Mouse (Mus musculus): ENCODE data around the gene Samd7. TPM values are rescaled to one million over a fixed set of nuclear protein-coding genes. Genes with fewer than 3 reads are reported as not detected.
A peak's percentile ranks its signal among the peaks of the same experiment; 100 is the strongest.

Samd7 gene
- total RNA-seq, 2 experiments from 2014 or later = not detected

GRCm38 (mm10) chr3:30754696-30755095 lies 8.6 kb downstream of the Samd7 start:
- ATAC-seq (ENCODE audit: poor library complexity, severe bottlenecking) = no peak

GRCm38 (mm10) chr3:30764877-30765276 lies 18.8 kb downstream of the Samd7 start:
- no peak for ATAC-seq (ENCODE audit: poor library complexity, severe bottlenecking)

GRCm38 (mm10) chr3:30765311-30766027 lies 19.4 kb downstream of the Samd7 start:
- ATAC-seq (ENCODE audit: poor library complexity, severe bottlenecking) = peak; percentile 89

GRCm38 (mm10) chr3:30766177-30766576 lies 20.1 kb downstream of the Samd7 start:
- no peak for ATAC-seq (ENCODE audit: poor library complexity, severe bottlenecking)

GRCm38 (mm10) chr3:30767271-30767670 lies 21.2 kb downstream of the Samd7 start:
- ATAC-seq (ENCODE audit: poor library complexity, severe bottlenecking) = no peak

GRCm38 (mm10) chr3:30769755-30770515 lies 23.8 kb downstream of the Samd7 start:
- ATAC-seq (ENCODE audit: poor library complexity, severe bottlenecking) = no peak

- no peak for ATAC-seq (ENCODE audit: poor library complexity, severe bottlenecking)
These were observed 25.5 kb downstream of the Samd7 start for GRCm38 (mm10) chr3:30771560-30771959.

- no peak for ATAC-seq (ENCODE audit: poor library complexity, severe bottlenecking)
These were observed 26.5 kb downstream of the Samd7 start for GRCm38 (mm10) chr3:30772631-30773030.

GRCm38 (mm10) chr3:30774677-30775076 lies 28.6 kb downstream of the Samd7 start:
- ATAC-seq (ENCODE audit: poor library complexity, severe bottlenecking) = no peak

- no peak for ATAC-seq (ENCODE audit: poor library complexity, severe bottlenecking)
These were observed 31.9 kb downstream of the Samd7 start for GRCm38 (mm10) chr3:30777984-30778383.

- ATAC-seq (ENCODE audit: poor library complexity, severe bottlenecking) = no peak
These were observed 42.4 kb downstream of the Samd7 start for GRCm38 (mm10) chr3:30788531-30788930.

GRCm38 (mm10) chr3:30792737-30793402 lies 46.8 kb downstream of the Samd7 start, which contains the start of gene Sec62:
Sec62 (plus strand) TSS chr3:30792875.
- ATAC-seq (ENCODE audit: poor library complexity, severe bottlenecking) = peak; percentile 96

- peak; percentile 41 for ATAC-seq (ENCODE audit: poor library complexity, severe bottlenecking)
These were observed 47.5 kb downstream of the Samd7 start for GRCm38 (mm10) chr3:30793403-30794221.

GRCm38 (mm10) chr3:30802171-30802570 lies 56.1 kb downstream of the Samd7 start:
- ATAC-seq (ENCODE audit: poor library complexity, severe bottlenecking) = no peak

GRCm38 (mm10) chr3:30812881-30813280 lies 66.8 kb downstream of the Samd7 start:
- no peak for ATAC-seq (ENCODE audit: poor library complexity, severe bottlenecking)

Other genes starting within 250 kb of the Samd7 start
- gene Mecom, start 198.3 kb upstream of the Samd7 start, total RNA-seq (2015) = 0.07 TPM in 1 of 2 replicates, not detected in the other
- not detected in 2 replicates for gene Mecom, start 198.3 kb upstream of the Samd7 start, total RNA-seq (2017)
- gene Actrt3, start 146.4 kb upstream of the Samd7 start, total RNA-seq (2015) = 0.21 TPM in 1 of 2 replicates, not detected in the other
- gene Actrt3, start 146.4 kb upstream of the Samd7 start, total RNA-seq (2017) = not detected in 2 replicates
- gene Mynn, start 144.2 kb upstream of the Samd7 start, total RNA-seq (2015) = 16.1 and 18.7 TPM in 2 replicates
- gene Mynn, start 144.2 kb upstream of the Samd7 start, total RNA-seq (2017) = 28.2 and 28.4 TPM in 2 replicates
- gene Lrriq4, start 101.8 kb upstream of the Samd7 start, total RNA-seq (2015) = 0.09 TPM in 1 of 2 replicates, not detected in the other
- not detected in 2 replicates for gene Lrriq4, start 101.8 kb upstream of the Samd7 start, total RNA-seq (2017)
- not detected in 2 replicates for gene Lrrc34, start 98.4 kb upstream of the Samd7 start, total RNA-seq (2015)
- 0.08 and 0.26 TPM in 2 replicates for gene Lrrc34, start 98.4 kb upstream of the Samd7 start, total RNA-seq (2017)
- not detected in 2 replicates for gene Lrrc31, start 46.5 kb upstream of the Samd7 start, total RNA-seq (2015)
- gene Lrrc31, start 46.5 kb upstream of the Samd7 start, total RNA-seq (2017) = not detected in 2 replicates
- gene Sec62, start 46.6 kb downstream of the Samd7 start, total RNA-seq (2015) = 82.5 and 94.5 TPM in 2 replicates
- gene Sec62, start 46.6 kb downstream of the Samd7 start, total RNA-seq (2017) = 80.5 and 83.7 TPM in 2 replicates
- gene Gpr160, start 109.7 kb downstream of the Samd7 start, total RNA-seq (2015) = 93.1 and 109 TPM in 2 replicates
- gene Gpr160, start 109.7 kb downstream of the Samd7 start, total RNA-seq (2017) = 59.0 and 73.8 TPM in 2 replicates
- 31.0 and 31.1 TPM in 2 replicates for gene Phc3, start 223.1 kb downstream of the Samd7 start, total RNA-seq (2015)
- 17.3 and 20.4 TPM in 2 replicates for gene Phc3, start 223.1 kb downstream of the Samd7 start, total RNA-seq (2017)
- gene Prkci, start 249.5 kb downstream of the Samd7 start, total RNA-seq (2015) = 18.8 and 19.9 TPM in 2 replicates
- 12.4 and 14.7 TPM in 2 replicates for gene Prkci, start 249.5 kb downstream of the Samd7 start, total RNA-seq (2017)